Mouse (Mus musculus) urinary bladder, adult 18-20 months (tissue): ENCODE results near the gene Fbxw8.

Source experiments
- DNase-seq, 2 experiments: peaks; one replicate each; pipeline ENCODE4 v3.0.0; 2022; ENCODE audit warnings: low spot score in 2 of 2, mixed read lengths in 2 of 2

Fbxw8 gene

GRCm38 (mm10) chr5:118073213-118073773 is 82.0 kb downstream of the Fbxw8 start:
- DNase-seq = no peak

GRCm38 (mm10) chr5:118071766-118072165 is 83.5 kb downstream of the Fbxw8 start:
- DNase-seq = no peak

- DNase-seq = peak; percentile 34 to 52
Measured at GRCm38 (mm10) chr5:118069315-118069714, 85.9 kb downstream of the Fbxw8 start.

GRCm38 (mm10) chr5:118067984-118068494 is 87.2 kb downstream of the Fbxw8 start:
- DNase-seq = no peak

- DNase-seq = no peak
Measured at GRCm38 (mm10) chr5:118067572-118067971, 87.7 kb downstream of the Fbxw8 start.

- DNase-seq = peak; percentile 23 to 42
Measured at GRCm38 (mm10) chr5:118066828-118067227, 88.4 kb downstream of the Fbxw8 start.

- no peak for DNase-seq
Measured at GRCm38 (mm10) chr5:118065516-118066255, 89.6 kb downstream of the Fbxw8 start.

- no peak for DNase-seq
Measured at GRCm38 (mm10) chr5:118064284-118064901, 90.9 kb downstream of the Fbxw8 start.

- no peak for DNase-seq
Measured at GRCm38 (mm10) chr5:118063181-118063621, 92.1 kb downstream of the Fbxw8 start.

GRCm38 (mm10) chr5:118061391-118061790 is 93.9 kb downstream of the Fbxw8 start:
- no peak for DNase-seq

GRCm38 (mm10) chr5:118059646-118060045 is 95.6 kb downstream of the Fbxw8 start:
- no peak for DNase-seq

- DNase-seq = no peak
Measured at GRCm38 (mm10) chr5:118058858-118059257, 96.4 kb downstream of the Fbxw8 start.

GRCm38 (mm10) chr5:118057508-118058111 is 97.7 kb downstream of the Fbxw8 start:
- no peak for DNase-seq

GRCm38 (mm10) chr5:118053205-118053604 is 102.1 kb downstream of the Fbxw8 start:
- DNase-seq = no peak

- no peak for DNase-seq
Measured at GRCm38 (mm10) chr5:118051981-118052662, 103.1 kb downstream of the Fbxw8 start.

- DNase-seq = no peak
Measured at GRCm38 (mm10) chr5:118050743-118051142, 104.5 kb downstream of the Fbxw8 start.

- no peak for DNase-seq
Measured at GRCm38 (mm10) chr5:118048928-118049327, 106.3 kb downstream of the Fbxw8 start.

GRCm38 (mm10) chr5:118048412-118048811 is 106.9 kb downstream of the Fbxw8 start:
- no peak for DNase-seq

GRCm38 (mm10) chr5:118047091-118047757 is 108.0 kb downstream of the Fbxw8 start:
- no peak for DNase-seq

- no peak for DNase-seq
Measured at GRCm38 (mm10) chr5:118045385-118045784, 109.9 kb downstream of the Fbxw8 start.

GRCm38 (mm10) chr5:118044907-118045306 is 110.4 kb downstream of the Fbxw8 start:
- no peak for DNase-seq
